Mouse (Mus musculus): ENCODE results near the gene Mgat4b. TPM values are rescaled to one million over a fixed set of nuclear protein-coding genes. Genes with fewer than 3 reads are reported as not detected.

Mgat4b gene
- polyA plus RNA-seq, 1 experiment from 2014 or later, result 19.5 TPM

DNA sequence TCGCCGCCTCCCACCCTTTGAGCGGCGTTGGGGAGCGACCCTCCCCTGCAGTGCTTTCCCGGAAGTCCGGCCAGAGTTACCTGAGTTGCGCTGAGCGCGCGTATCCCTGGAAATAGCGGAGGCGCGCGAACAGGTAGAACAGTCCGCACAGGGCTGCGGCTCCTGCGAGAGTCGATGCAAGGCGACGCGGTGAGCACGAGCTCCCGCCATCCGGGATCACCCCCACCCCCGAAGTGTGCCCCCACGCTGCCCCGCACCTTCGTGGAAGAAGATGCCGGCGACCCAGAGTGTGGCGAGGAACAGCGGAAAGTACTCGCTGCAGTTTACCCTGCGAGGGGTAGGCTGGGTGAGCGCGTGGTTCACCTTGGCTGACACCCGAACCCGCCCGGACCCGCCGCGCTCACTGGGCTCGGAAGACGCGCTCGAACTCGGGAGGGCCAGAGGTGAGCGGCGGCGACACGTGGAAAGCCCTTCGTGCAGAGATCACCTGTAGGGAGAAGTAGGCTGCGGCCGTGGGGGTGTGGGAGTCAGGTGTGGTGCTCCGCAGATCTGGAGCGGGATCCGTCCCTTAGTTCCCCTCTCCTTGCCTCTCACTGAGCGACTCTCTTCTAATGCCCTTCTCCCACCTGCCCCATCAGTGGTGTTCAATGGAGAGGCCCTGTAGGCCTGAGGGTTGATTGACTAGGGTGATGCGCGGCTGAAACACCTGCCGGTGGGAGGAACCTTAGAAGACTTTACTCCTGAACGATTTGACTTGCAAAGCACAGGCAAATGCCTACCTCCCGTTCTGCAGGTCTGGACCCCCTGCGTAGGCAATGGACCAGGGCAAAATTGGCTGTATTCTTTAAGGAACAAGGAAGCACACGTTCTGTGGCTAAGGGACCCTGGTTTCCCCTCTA lies 26.5 kb downstream of the Mgat4b start:
- Histone ChIP-seq H3K4me1 (ENCODE audit: control insufficient read depth, insufficient read depth, low read length) (peaks cover 5% of the 10 kb centered on the region), H3K36me3 (replicated peaks; ENCODE audit: control insufficient read depth, insufficient read depth, low read depth, low read length) (peaks cover 4% of the 10 kb centered on the region), H3K9ac (replicated peaks; ENCODE audit: low read length) (peak overlapping the region; percentile 50), H3K27ac (replicated peaks; ENCODE audit: low read depth, low read length) (no peak overlapping the region), H3K9me3 (replicated peaks; ENCODE audit: control insufficient read depth, low read length) (no peaks in the 10 kb centered on the region), H3K4me2 (ENCODE audit: low read depth, low read length) (peak overlapping the region; percentile 96), H3K4me3 (ENCODE audit: low read depth, low read length) (peak overlapping the region; percentile 58), H3K27me3 (ENCODE audit: control insufficient read depth, insufficient read depth, low read length) (peaks cover 18% of the 10 kb centered on the region)
- DNase-seq (ENCODE audit: low spot score) (no peak), ATAC-seq (replicated peaks; ENCODE audit: insufficient number of reproducible peaks, low FRiP score, low TSS enrichment, low read depth) (no peak; the same call in 1 of the 2 replicates)
- WGBS, result 1% methylated on average over 65 of the region's 66 CpGs

DNA sequence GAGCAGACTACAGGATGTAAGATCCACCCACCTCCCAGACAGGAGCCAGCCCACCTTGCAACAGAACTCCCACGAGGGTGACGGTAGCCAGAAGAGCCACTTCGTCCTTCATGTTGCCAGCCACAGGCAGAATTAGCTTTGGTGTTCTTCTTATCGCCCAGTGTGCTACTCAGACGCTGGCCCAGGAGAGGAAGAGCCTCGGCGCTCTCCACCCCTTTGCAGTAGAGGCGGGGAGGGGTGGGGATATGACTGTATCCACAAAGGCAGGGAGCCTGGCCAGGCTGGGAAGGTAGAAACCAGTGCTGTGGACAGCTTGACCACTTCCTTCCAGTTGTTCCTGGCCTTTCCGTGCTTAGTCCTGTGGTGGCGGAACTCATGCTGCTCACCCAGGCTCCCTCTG lies 27.6 kb downstream of the Mgat4b start, which contains the start of gene Ltc4s:
Ltc4s (minus strand) TSS at position 293 of the 400 bp plus-strand sequence.
- H3K36me3 ChIP-seq (replicated peaks; ENCODE audit: control insufficient read depth, insufficient read depth, low read depth, low read length), result no peaks in the 10 kb centered on the region; the same call in 1 of the 2 replicates
- H3K4me2 ChIP-seq (ENCODE audit: low read depth, low read length), result peak within 1 kb of the TSS; percentile 96
- peaks cover 5% of the 10 kb centered on the region for H3K4me1 ChIP-seq (ENCODE audit: control insufficient read depth, insufficient read depth, low read length)
- ATAC-seq (replicated peaks; ENCODE audit: insufficient number of reproducible peaks, low FRiP score, low TSS enrichment, low read depth) (no peak), DNase-seq (ENCODE audit: low spot score) (no peak)
- H3K4me3 ChIP-seq (ENCODE audit: low read depth, low read length), result peak within 1 kb of the TSS; percentile 58; the same call in 1 of the 2 replicates
- H3K9me3 ChIP-seq (replicated peaks; ENCODE audit: control insufficient read depth, low read length), result no peaks in the 10 kb centered on the region
- 45% methylated on average over 10 of the region's 10 CpGs for WGBS
- H3K9ac ChIP-seq (replicated peaks; ENCODE audit: low read length), result no peak within 1 kb of the TSS
- H3K27ac ChIP-seq (replicated peaks; ENCODE audit: low read depth, low read length), result no peak within 1 kb of the TSS
- peaks cover 18% of the 10 kb centered on the region for H3K27me3 ChIP-seq (ENCODE audit: control insufficient read depth, insufficient read depth, low read length)

DNA sequence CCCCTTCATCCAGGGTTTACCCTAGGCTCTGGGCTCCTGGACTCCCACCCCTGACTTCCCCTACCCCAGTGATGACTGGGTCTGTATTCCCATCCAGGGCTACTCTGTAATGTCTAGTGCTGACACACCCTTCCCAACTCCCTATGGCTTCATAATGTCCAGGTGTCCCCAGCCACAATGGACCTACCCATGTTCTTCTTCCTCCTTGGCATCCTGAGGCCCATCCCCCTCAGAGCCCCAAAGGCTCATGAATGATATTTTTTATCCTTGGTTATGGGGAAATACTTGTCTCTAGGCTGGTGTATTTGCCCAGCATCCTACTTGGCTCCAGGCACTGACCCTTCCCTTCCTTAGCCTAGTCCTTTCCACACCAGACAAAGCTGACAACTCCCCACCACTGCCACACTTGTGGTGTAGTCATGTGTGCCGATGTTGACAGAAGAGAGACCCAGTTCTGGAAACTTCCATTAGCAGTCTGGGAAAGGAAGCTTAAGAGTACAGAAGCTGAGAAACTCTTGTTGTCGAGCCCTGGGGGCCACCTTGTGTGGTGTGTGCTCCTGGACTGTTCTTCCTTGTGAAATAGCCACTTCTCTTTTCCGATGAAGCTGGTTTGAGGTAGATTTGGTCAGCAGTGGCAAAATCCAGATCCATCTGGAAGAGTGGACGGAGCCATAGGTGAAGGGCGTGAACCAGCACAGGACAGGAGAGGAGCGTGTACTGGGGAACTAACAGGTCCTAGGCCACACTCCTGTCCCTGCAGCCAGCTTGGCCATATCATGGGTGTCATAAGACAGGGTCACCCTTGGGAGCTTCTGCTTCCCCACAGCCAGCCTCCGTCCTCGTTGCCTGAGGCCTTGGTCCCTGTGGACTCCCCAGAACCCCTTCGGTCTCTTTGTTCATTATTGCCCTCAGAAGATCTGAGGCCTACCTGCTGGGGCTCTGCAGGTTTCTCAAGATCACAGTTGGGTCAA lies 28.4 kb downstream of the Mgat4b start:
- H3K4me1 ChIP-seq (ENCODE audit: control insufficient read depth, insufficient read depth, low read length), result peaks cover 5% of the 10 kb centered on the region
- ATAC-seq (replicated peaks; ENCODE audit: insufficient number of reproducible peaks, low FRiP score, low TSS enrichment, low read depth) (no peak), DNase-seq (ENCODE audit: low spot score) (no peak)
- H3K4me3 ChIP-seq (ENCODE audit: low read depth, low read length), result no peak overlapping the region
- H3K9me3 ChIP-seq (replicated peaks; ENCODE audit: control insufficient read depth, low read length), result no peaks in the 10 kb centered on the region
- WGBS, result 93% methylated on average over 9 of the region's 9 CpGs
- no peaks in the 10 kb centered on the region; the same call in 1 of the 2 replicates for H3K36me3 ChIP-seq (replicated peaks; ENCODE audit: control insufficient read depth, insufficient read depth, low read depth, low read length)
- no peak overlapping the region for H3K4me2 ChIP-seq (ENCODE audit: low read depth, low read length)
- H3K27ac ChIP-seq (replicated peaks; ENCODE audit: low read depth, low read length), result no peak overlapping the region
- peaks cover 18% of the 10 kb centered on the region for H3K27me3 ChIP-seq (ENCODE audit: control insufficient read depth, insufficient read depth, low read length)
- H3K9ac ChIP-seq (replicated peaks; ENCODE audit: low read length), result no peak overlapping the region

DNA sequence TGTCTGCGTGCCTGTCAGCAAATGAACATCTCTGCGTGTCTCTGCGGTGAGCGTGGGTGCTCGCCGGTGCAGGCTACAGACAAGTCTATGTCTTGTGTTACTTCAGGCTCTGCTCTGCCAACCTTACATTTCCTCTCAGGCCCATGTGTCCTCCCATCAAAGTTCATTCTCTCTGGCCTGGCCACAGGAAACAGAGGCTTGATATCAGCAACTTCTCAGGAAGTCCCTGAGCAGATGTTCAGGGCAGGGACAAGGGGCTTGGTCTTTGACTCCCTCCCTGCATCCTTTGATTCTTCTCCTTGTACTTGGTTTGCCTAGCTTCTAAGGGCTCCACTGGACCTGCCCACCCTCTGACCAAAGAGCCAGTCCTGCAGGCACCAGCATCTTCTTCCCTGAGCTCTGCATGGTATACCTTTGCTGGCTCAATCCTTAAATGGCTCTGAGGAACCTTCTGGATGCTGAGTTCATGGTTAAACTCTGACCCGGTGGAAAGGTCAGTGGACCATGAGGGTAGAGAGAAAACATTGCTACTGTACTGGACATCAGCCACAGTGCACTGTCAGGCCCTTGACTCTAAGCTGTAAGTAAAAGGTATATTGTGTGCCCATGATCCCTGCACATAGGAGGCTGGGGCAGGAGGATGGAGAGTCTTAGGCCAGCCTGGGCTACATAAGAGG lies 29.7 kb downstream of the Mgat4b start:
- H3K4me1 ChIP-seq (ENCODE audit: control insufficient read depth, insufficient read depth, low read length), result peaks cover 5% of the 10 kb centered on the region
- H3K9me3 ChIP-seq (replicated peaks; ENCODE audit: control insufficient read depth, low read length), result no peaks in the 10 kb centered on the region
- DNase-seq (ENCODE audit: low spot score), result no peak
- no peak overlapping the region for H3K27ac ChIP-seq (replicated peaks; ENCODE audit: low read depth, low read length)
- ATAC-seq (replicated peaks; ENCODE audit: insufficient number of reproducible peaks, low FRiP score, low TSS enrichment, low read depth), result no peak
- H3K4me3 ChIP-seq (ENCODE audit: low read depth, low read length), result no peak overlapping the region
- H3K9ac ChIP-seq (replicated peaks; ENCODE audit: low read length), result no peak overlapping the region
- H3K27me3 ChIP-seq (ENCODE audit: control insufficient read depth, insufficient read depth, low read length), result peaks cover 18% of the 10 kb centered on the region
- WGBS, result 89% methylated on average over 7 of the region's 7 CpGs
- H3K4me2 ChIP-seq (ENCODE audit: low read depth, low read length), result no peak overlapping the region
- H3K36me3 ChIP-seq (replicated peaks; ENCODE audit: control insufficient read depth, insufficient read depth, low read depth, low read length), result no peaks in the 10 kb centered on the region

DNA sequence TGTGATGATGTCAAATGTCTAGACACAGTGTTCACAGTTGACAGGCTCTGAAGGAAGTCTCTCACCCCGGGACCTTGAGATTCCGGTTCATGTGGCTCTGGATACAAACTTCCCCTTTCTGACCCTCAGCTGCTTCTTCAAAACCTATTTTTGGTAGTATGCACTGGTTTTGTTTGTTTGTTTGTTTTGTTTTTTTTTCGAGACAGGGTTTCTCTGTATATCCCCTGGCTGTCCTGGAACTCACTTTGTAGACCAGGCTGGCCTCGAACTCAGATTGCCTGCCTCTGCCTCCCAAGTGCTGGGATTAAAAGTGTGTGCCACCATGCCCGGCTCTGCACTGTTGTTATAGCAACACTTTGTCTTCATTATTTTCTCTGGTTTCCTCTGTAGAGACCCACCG lies 33.2 kb downstream of the Mgat4b start:
- H3K4me1 ChIP-seq (ENCODE audit: control insufficient read depth, insufficient read depth, low read length), result no peaks in the 10 kb centered on the region
- no peaks in the 10 kb centered on the region for H3K9me3 ChIP-seq (replicated peaks; ENCODE audit: control insufficient read depth, low read length)
- DNase-seq (ENCODE audit: low spot score) (no peak), ATAC-seq (replicated peaks; ENCODE audit: insufficient number of reproducible peaks, low FRiP score, low TSS enrichment, low read depth) (no peak)
- no peak overlapping the region for H3K4me2 ChIP-seq (ENCODE audit: low read depth, low read length)
- H3K27me3 ChIP-seq (ENCODE audit: control insufficient read depth, insufficient read depth, low read length), result no peaks in the 10 kb centered on the region
- H3K27ac ChIP-seq (replicated peaks; ENCODE audit: low read depth, low read length), result no peak overlapping the region
- 79% methylated on average over 6 of the region's 6 CpGs for WGBS
- H3K9ac ChIP-seq (replicated peaks; ENCODE audit: low read length), result no peak overlapping the region
- no peaks in the 10 kb centered on the region for H3K36me3 ChIP-seq (replicated peaks; ENCODE audit: control insufficient read depth, insufficient read depth, low read depth, low read length)
- no peak overlapping the region for H3K4me3 ChIP-seq (ENCODE audit: low read depth, low read length)

DNA sequence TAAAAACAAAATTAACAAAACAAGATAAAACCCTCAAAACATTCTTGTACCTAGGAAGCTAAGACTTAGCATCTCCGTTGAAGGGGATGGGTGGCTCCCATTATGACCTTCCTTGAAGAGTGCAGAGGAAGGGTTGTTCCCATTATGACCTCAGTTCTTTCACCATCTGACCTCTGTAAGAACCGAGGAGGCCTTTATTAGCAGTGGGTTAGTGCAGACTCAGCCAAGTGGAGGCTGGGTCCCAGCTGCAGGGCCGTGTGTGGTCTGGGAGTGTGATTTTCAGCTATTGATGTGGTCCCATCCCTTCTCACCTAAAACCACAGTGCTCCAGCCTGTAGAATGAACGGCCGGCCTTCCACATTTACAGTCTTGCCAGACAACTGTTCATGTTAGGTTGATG lies 34.6 kb downstream of the Mgat4b start:
- Histone ChIP-seq H3K9me3 (replicated peaks; ENCODE audit: control insufficient read depth, low read length) (no peaks in the 10 kb centered on the region), H3K36me3 (replicated peaks; ENCODE audit: control insufficient read depth, insufficient read depth, low read depth, low read length) (no peaks in the 10 kb centered on the region), H3K4me3 (ENCODE audit: low read depth, low read length) (no peak overlapping the region), H3K4me1 (ENCODE audit: control insufficient read depth, insufficient read depth, low read length) (no peaks in the 10 kb centered on the region), H3K4me2 (ENCODE audit: low read depth, low read length) (no peak overlapping the region), H3K9ac (replicated peaks; ENCODE audit: low read length) (no peak overlapping the region), H3K27ac (replicated peaks; ENCODE audit: low read depth, low read length) (no peak overlapping the region), H3K27me3 (ENCODE audit: control insufficient read depth, insufficient read depth, low read length) (no peaks in the 10 kb centered on the region)
- ATAC-seq (replicated peaks; ENCODE audit: insufficient number of reproducible peaks, low FRiP score, low TSS enrichment, low read depth) (no peak), DNase-seq (ENCODE audit: low spot score) (no peak)
- 67% methylated on average over 5 of the region's 5 CpGs for WGBS

DNA sequence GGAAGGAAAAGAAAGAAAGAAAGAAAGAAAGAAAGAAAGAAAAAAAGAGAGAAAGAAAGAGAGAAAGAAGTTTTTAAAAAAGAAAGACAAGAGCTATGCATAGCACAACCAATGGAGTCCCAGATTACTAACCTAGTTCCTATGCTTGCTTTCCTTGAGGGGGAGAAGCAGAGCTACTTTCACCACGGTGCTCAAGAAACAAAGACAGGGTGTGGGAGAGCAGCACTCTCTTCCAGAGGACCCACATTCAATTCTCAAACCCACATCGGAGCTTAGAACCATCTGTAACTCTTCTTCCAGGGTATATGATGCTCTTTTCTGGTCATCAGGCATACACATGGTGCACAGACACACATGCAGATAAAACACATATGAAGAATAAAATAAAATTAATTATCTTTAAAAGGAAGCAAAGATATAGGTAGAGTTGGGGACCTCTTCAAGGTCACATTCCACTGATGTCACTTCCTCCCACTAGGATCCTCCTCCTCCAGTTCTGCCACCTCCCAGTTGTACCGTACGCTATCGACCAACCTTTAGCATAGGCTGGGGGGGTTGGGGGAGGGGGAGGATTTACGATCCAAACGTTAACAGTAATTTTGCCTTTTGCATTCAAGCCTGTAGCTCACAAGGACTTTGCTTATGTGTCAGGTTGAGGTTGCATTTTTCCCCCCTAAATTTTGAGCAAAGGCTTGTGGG lies 37.9 kb downstream of the Mgat4b start:
- H3K4me2 ChIP-seq (ENCODE audit: low read depth, low read length), result no peak overlapping the region

More for the DNA sequence above, 37.9 kb downstream of the Mgat4b start:
- ATAC-seq (replicated peaks; ENCODE audit: insufficient number of reproducible peaks, low FRiP score, low TSS enrichment, low read depth), result no peak
- no peak for DNase-seq (ENCODE audit: low spot score)
- peaks cover 3% of the 10 kb centered on the region for H3K4me1 ChIP-seq (ENCODE audit: control insufficient read depth, insufficient read depth, low read length)
- no peaks in the 10 kb centered on the region for H3K36me3 ChIP-seq (replicated peaks; ENCODE audit: control insufficient read depth, insufficient read depth, low read depth, low read length)
- H3K27me3 ChIP-seq (ENCODE audit: control insufficient read depth, insufficient read depth, low read length), result no peaks in the 10 kb centered on the region
- WGBS, result 78% methylated on average over 7 of the region's 7 CpGs
- no peak overlapping the region for H3K27ac ChIP-seq (replicated peaks; ENCODE audit: low read depth, low read length)
- no peaks in the 10 kb centered on the region for H3K9me3 ChIP-seq (replicated peaks; ENCODE audit: control insufficient read depth, low read length)
- no peak overlapping the region for H3K9ac ChIP-seq (replicated peaks; ENCODE audit: low read length)
- no peak overlapping the region for H3K4me3 ChIP-seq (ENCODE audit: low read depth, low read length)

All from embryonic facial prominence, embryonic 11.5 days (tissue).